Mouse (Mus musculus) limb, embryonic 14.5 days (tissue): ENCODE measurements around the gene Draxin. TPM values are rescaled to one million over a fixed set of nuclear protein-coding genes. Genes with fewer than 3 reads are reported as not detected.

Experiments
- ATAC-seq: fragments of 200-750 bp; cut with Nextera tagmentation; 2 replicates; pipeline ENCODE4 v1.8.0; 2017; ENCODE audit warnings: low read depth, moderate number of reproducible peaks, moderate TSS enrichment; ENCODE audit not compliant: low FRiP score
- DNase-seq: peaks from one replicate; pipeline ENCODE4 v3.0.0-alpha.2; 2015; ENCODE audit warnings: low spot score
- H3K27ac ChIP-seq: fragments of 300-500 bp; sonication (generic); replicated peaks from 2 replicates; pipeline ENCODE4 v1.5.1; 2014; ENCODE audit warnings: low read depth, mild to moderate bottlenecking, low read length, moderate library complexity, mixed read lengths
- H3K27me3 ChIP-seq: fragments of 300-500 bp; sonication (generic); 2 replicates; pipeline ENCODE4 v1.6.1; 2014; ENCODE audit warnings: low read length, mixed read lengths; ENCODE audit not compliant: control insufficient read depth, insufficient read depth
- H3K36me3 ChIP-seq: fragments of 300-500 bp; sonication (generic); 2 replicates; pipeline ENCODE4 v1.6.1; 2014; ENCODE audit warnings: mild to moderate bottlenecking, low read length, moderate library complexity, mixed read lengths; ENCODE audit not compliant: control insufficient read depth, insufficient read depth
- H3K4me1 ChIP-seq: fragments of 300-500 bp; sonication (generic); 2 replicates; pipeline ENCODE4 v1.6.1; 2014; ENCODE audit warnings: antibody characterized with exemption, low read length, mixed read lengths; ENCODE audit not compliant: control insufficient read depth, insufficient read depth
- H3K4me2 ChIP-seq: fragments of 300-500 bp; sonication (generic); replicated peaks from 2 replicates; pipeline ENCODE4 v1.6.1; 2014; ENCODE audit warnings: low read depth, mild to moderate bottlenecking, low read length, moderate library complexity; ENCODE audit not compliant: severe bottlenecking
- H3K4me3 ChIP-seq: fragments of 300-500 bp; sonication (generic); replicated peaks from 2 replicates; pipeline ENCODE4 v1.5.1; 2014; ENCODE audit warnings: low read length
- H3K9ac ChIP-seq: fragments of 300-500 bp; sonication (generic); 2 replicates; pipeline ENCODE4 v1.6.1; 2014; ENCODE audit warnings: mild to moderate bottlenecking, low read depth, low read length, moderate library complexity; ENCODE audit not compliant: severe bottlenecking
- H3K9me3 ChIP-seq: fragments of 300-500 bp; sonication (generic); 2 replicates; pipeline ENCODE4 v1.6.1; 2016; ENCODE audit warnings: low read length; ENCODE audit not compliant: control insufficient read depth
- POLR2A ChIP-seq: fragments of 200-500 bp; IDR thresholded peaks from 2 replicates; pipeline ENCODE4 v1.8.0; 2012; ENCODE audit warnings: inconsistent platforms, mild to moderate bottlenecking, moderate library complexity, borderline replicate concordance; ENCODE audit not compliant: insufficient read depth, insufficient read length; ENCODE audit errors: extremely low read depth
- WGBS: fragments of 180-500 bp; shearing (Covaris S2); extraction: QIAGEN DNeasy Blood & Tissue Kit; methylation state at CpG from one replicate; pipeline ENCODE4 v1.1.7; 2014; 5-methylcytosine and 5-hydroxymethylcytosine counted together
- polyA plus RNA-seq, 2 experiments: library from polyadenylated mRNA; depleted of rRNA in 1 of 2; stranded (reverse) in 1 of 2; unstranded in 1 of 2; fragments of >200 nt; fragmentation: Nextera tagmentation in 1 of 2; extraction: Ambion mirVana in 1 of 2; gene quantifications; 2 replicates each; pipeline versions ENCODE4 v1.2.1 to v1.2.3; 2012 to 2014

Gene Draxin
- polyA plus RNA-seq, 2 experiments = 0.45 to 1.5 TPM

- no peak overlapping the region for H3K4me3 ChIP-seq
- H3K36me3 ChIP-seq = no peaks in the 10 kb centered on the region
- H3K9ac ChIP-seq = no peak overlapping the region
- 0 out of 2 replicates have a peak, but pooled peaks cover 13% of the 10 kb centered on the region for H3K4me1 ChIP-seq
- no peak overlapping the region for H3K4me2 ChIP-seq
- no peak for TF ChIP-seq POLR2A
- no peak overlapping the region for H3K27ac ChIP-seq
- H3K9me3 ChIP-seq = no peaks in the 10 kb centered on the region
- WGBS = 67% methylated on average over 4 of the region's 4 CpGs
- no peaks in the 10 kb centered on the region for H3K27me3 ChIP-seq
- ATAC-seq (no peak), DNase-seq (no peak)
Measured at GRCm38 (mm10) chr4:148089166-148089565, 41.3 kb downstream of the Draxin start.

GRCm38 (mm10) chr4:148087907-148088527 is 42.5 kb downstream of the Draxin start, which contains the start of gene Agtrap:
Gene Agtrap (minus strand): TSS chr4:148088031.
- WGBS = 7% methylated on average over 34 of the region's 34 CpGs
- Histone ChIP-seq H3K9ac (peak within 1 kb of the TSS; percentile 80), H3K27ac (peak within 1 kb of the TSS; percentile 58; the same call in 1 of the 2 replicates), H3K9me3 (no peaks in the 10 kb centered on the region), H3K4me3 (peak within 1 kb of the TSS; percentile 87), H3K4me1 (0 out of 2 replicates have a peak, but pooled peaks cover 16% of the 10 kb centered on the region), H3K4me2 (peak within 1 kb of the TSS; percentile 88), H3K27me3 (no peaks in the 10 kb centered on the region), H3K36me3 (no peaks in the 10 kb centered on the region)
- ATAC-seq (peak; percentile 90), DNase-seq (peak; percentile 93)
- no peak for TF ChIP-seq POLR2A

GRCm38 (mm10) chr4:148087091-148087906 is 43.2 kb downstream of the Draxin start:
- peak overlapping the region; percentile 88 for H3K4me2 ChIP-seq
- no peak for DNase-seq
- 5% methylated on average over 19 of the region's 30 CpGs for WGBS
- no peaks in the 10 kb centered on the region for H3K27me3 ChIP-seq
- peak overlapping the region; percentile 80 for H3K9ac ChIP-seq
- H3K27ac ChIP-seq = peak overlapping the region; percentile 58; the same call in 1 of the 2 replicates
- H3K36me3 ChIP-seq = no peaks in the 10 kb centered on the region
- 0 out of 2 replicates have a peak, but pooled peaks cover 16% of the 10 kb centered on the region for H3K4me1 ChIP-seq
- H3K4me3 ChIP-seq = peak overlapping the region; percentile 87
- TF ChIP-seq POLR2A = no peak
- no peaks in the 10 kb centered on the region for H3K9me3 ChIP-seq
- peak; percentile 20 for ATAC-seq

GRCm38 (mm10) chr4:148085907-148086305 is 44.6 kb downstream of the Draxin start:
- ATAC-seq (no peak), DNase-seq (no peak)
- Histone ChIP-seq H3K4me2 (no peak overlapping the region), H3K27ac (no peak overlapping the region), H3K9ac (no peak overlapping the region), H3K36me3 (peaks cover 7% of the 10 kb centered on the region), H3K9me3 (no peaks in the 10 kb centered on the region), H3K4me3 (no peak overlapping the region), H3K4me1 (0 out of 2 replicates have a peak, but pooled peaks cover 16% of the 10 kb centered on the region), H3K27me3 (no peaks in the 10 kb centered on the region)
- WGBS = 74% methylated on average over 3 of the region's 3 CpGs
- TF ChIP-seq POLR2A = no peak

- H3K9me3 ChIP-seq = no peaks in the 10 kb centered on the region
- no peak for TF ChIP-seq POLR2A
- 55% methylated on average over 10 of the region's 10 CpGs for WGBS
- DNase-seq = no peak
- H3K4me3 ChIP-seq = no peak overlapping the region
- H3K4me1 ChIP-seq = 0 out of 2 replicates have a peak, but pooled peaks cover 16% of the 10 kb centered on the region
- no peak overlapping the region for H3K4me2 ChIP-seq
- peaks cover 12% of the 10 kb centered on the region for H3K36me3 ChIP-seq
- H3K27ac ChIP-seq = no peak overlapping the region
- H3K9ac ChIP-seq = no peak overlapping the region
- ATAC-seq = no peak
- H3K27me3 ChIP-seq = no peaks in the 10 kb centered on the region
Measured at GRCm38 (mm10) chr4:148085131-148085906, 45.2 kb downstream of the Draxin start.
